Mouse (Mus musculus): Measurements from ENCODE around the gene Slc12a3. TPM values are rescaled to one million over a fixed set of nuclear protein-coding genes. Genes with fewer than 3 reads are reported as not detected.
A peak's percentile ranks its signal among the peaks of the same experiment; 100 is the strongest.

The Slc12a3 gene
- total and polyA plus RNA-seq, 3 experiments, result not detected

DNA sequence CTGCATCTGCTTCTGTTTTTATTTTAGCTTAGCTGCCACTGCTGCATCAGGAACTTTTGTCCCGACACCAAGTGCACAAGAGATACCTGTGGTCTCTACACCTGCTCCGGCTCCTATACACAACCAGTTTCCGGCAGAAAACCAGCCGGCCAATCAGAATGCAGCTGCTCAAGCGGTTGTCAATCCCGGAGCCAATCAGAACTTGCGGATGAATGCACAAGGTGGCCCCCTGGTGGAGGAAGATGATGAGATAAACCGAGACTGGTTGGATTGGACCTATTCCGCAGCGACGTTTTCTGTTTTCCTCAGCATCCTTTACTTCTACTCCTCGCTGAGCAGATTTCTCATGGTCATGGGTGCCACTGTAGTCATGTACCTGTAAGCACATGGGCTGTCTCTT lies 63.1 kb downstream of the Slc12a3 start (continued):
- no peak for TF ChIP-seq NELFE (IDR thresholded peaks at IDR 0.05; ENCODE audit: low read depth, low read length)

DNA sequence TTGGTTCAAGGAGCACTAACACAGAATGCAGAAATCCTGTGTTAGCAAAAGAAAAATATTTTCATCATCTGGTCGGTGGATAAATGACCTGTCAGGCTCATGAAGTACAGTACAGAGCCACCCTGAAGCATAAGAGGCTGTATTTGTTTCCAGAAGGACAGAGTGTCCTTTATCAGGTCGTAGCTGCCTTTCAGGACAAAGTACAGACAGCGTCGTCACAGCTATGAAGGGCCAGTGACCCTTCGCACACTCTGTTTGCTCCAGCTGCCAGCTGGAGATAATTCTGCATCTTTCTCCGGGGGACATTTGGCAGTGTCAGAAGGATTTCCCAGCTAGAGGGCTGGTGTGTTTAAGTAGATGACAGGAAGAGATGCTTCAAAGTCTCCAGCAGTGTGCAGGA lies 63.6 kb downstream of the Slc12a3 start:
- DNase-seq (ENCODE audit: low read depth, low spot score), result no peak
- H3K4me3 ChIP-seq (ENCODE audit: control insufficient read depth in 1 of 2, insufficient read depth in 1 of 2, low read depth in 2 of 2, low read length in 2 of 2), result no peak overlapping the region
- no peaks in the 10 kb centered on the region for H3K27me3 ChIP-seq (ENCODE audit: control insufficient read depth in 1 of 2, insufficient read depth in 2 of 2, low read length in 2 of 2)
- peaks cover 18% of the 10 kb centered on the region for H3K79me2 ChIP-seq (ENCODE audit: control insufficient read depth, insufficient read depth, low read length, poor library complexity)
- H3K4me1 ChIP-seq (ENCODE audit: control insufficient read depth in 1 of 2, insufficient read depth in 2 of 2, low read length in 2 of 2), result peaks cover 4 to 6% of the 10 kb centered on the region in 2 experiments; a peak in 3 of 4 replicates
- peaks cover 21 to 43% of the 10 kb centered on the region in 2 experiments for H3K36me3 ChIP-seq (ENCODE audit: control insufficient read depth in 1 of 2, insufficient read depth in 2 of 2, low read length in 2 of 2)
- H3K9ac ChIP-seq (ENCODE audit: control insufficient read depth, low read depth, low read length, poor library complexity, severe bottlenecking), result no peak overlapping the region
- no peak overlapping the region for H3K27ac ChIP-seq (ENCODE audit: control insufficient read depth, low read depth, low read length)
- TF ChIP-seq MXI1 (IDR thresholded peaks at IDR 0.05; ENCODE audit: low read depth, low read length) (no peak), CHD1 (IDR thresholded peaks at IDR 0.05; ENCODE audit: low read depth, low read length) (no peak), SIN3A (IDR thresholded peaks at IDR 0.05; ENCODE audit: low read length) (0 out of 2 replicates have a peak, but pooled peaks have one; percentile 23)
- H3K9me3 ChIP-seq (replicated peaks; ENCODE audit: insufficient read depth, low read length), result no peaks in the 10 kb centered on the region

DNA sequence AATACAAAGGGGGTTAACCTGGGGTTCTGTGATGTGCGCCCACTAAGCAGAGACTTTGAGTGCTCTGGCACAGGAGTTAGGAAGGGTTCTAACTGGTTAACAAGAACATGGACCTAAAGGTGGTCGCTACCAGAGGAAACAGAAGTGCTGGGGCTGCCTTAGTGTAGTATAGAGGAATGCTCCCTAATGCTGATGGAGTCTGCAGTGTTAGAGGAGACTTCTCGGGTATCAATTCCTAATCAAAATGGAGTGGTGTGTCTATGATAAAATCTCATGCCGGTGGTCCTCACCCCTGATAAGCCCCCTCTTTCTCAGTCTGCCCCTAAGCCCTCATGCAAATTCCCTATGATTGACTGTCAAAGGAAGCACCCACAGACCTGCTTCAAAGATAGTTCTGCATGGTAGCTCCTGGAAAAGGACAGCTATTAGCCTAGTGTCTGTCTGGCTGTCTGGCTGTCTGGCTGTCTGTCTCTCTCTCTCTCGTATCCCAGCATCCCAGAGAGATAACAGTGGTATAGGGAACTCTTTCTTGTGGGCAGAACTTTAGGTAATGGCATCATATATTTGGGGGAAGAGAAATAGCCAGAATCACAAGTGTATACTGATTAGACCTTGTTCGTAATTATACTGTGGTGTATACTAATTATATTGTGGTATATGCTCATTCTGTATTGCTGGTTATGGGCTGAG lies 67.0 kb downstream of the Slc12a3 start:
- Histone ChIP-seq H3K36me3 (ENCODE audit: control insufficient read depth in 1 of 2, insufficient read depth in 2 of 2, low read length in 2 of 2) (peaks cover 0 to 18% of the 10 kb centered on the region in 2 experiments; a peak in 1 of 4 replicates), H3K9ac (ENCODE audit: control insufficient read depth, low read depth, low read length, poor library complexity, severe bottlenecking) (no peak overlapping the region), H3K4me3 (ENCODE audit: control insufficient read depth in 1 of 2, insufficient read depth in 1 of 2, low read depth in 2 of 2, low read length in 2 of 2) (no peak overlapping the region), H3K79me2 (ENCODE audit: control insufficient read depth, insufficient read depth, low read length, poor library complexity) (no peaks in the 10 kb centered on the region), H3K27me3 (ENCODE audit: control insufficient read depth in 1 of 2, insufficient read depth in 2 of 2, low read length in 2 of 2) (no peaks in the 10 kb centered on the region), H3K27ac (ENCODE audit: control insufficient read depth, low read depth, low read length) (no peak overlapping the region), H3K9me3 (replicated peaks; ENCODE audit: insufficient read depth, low read length) (no peaks in the 10 kb centered on the region), H3K4me1 (ENCODE audit: control insufficient read depth in 1 of 2, insufficient read depth in 2 of 2, low read length in 2 of 2) (no peaks in the 10 kb centered on the region)
- DNase-seq (ENCODE audit: low read depth, low spot score), result no peak
- TF ChIP-seq POLR2AphosphoS2 (IDR thresholded peaks at IDR 0.05; ENCODE audit: low read length) (peak; percentile 91), ZC3H11A (IDR thresholded peaks at IDR 0.05; ENCODE audit: low read depth, low read length) (no peak)

DNA sequence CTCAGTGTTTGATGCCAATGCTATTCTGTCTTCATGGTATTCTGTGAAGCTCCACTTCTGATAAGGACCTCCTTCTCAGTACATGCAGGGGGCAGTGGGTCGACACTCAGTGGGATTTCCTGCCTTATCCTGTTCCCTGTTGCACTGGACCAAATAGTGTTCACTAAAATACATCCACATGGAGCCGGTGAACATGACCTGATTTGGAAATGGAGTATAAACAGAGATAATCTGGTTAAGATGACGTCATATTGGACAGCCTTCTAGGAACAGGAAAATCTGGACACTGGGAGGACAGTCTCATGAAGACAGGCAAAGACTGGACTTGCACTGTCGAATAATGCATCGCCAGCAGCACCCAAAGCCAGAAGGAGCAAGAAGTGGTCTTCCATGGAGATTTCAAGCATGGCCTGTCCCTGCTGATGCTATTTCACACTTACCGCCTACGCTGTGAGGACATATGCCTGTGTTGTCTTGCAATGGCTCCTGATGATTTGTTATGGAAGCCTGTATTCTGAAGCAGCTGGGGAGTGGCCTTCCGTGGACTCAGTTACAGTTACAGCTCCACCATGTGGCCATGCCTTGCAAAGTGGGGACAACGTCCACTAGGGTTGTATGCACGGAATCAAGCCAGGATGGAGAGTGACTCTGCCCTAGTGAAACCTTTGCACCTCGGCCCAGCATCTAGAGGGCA lies 68.1 kb downstream of the Slc12a3 start:
- Histone ChIP-seq H3K79me2 (ENCODE audit: control insufficient read depth, insufficient read depth, low read length, poor library complexity) (no peaks in the 10 kb centered on the region), H3K4me1 (ENCODE audit: control insufficient read depth in 1 of 2, insufficient read depth in 2 of 2, low read length in 2 of 2) (no peaks in the 10 kb centered on the region), H3K9me3 (replicated peaks; ENCODE audit: insufficient read depth, low read length) (no peaks in the 10 kb centered on the region), H3K36me3 (ENCODE audit: control insufficient read depth in 1 of 2, insufficient read depth in 2 of 2, low read length in 2 of 2) (peaks cover 0 to 10% of the 10 kb centered on the region in 2 experiments; a peak in 1 of 4 replicates), H3K4me3 (ENCODE audit: control insufficient read depth in 1 of 2, insufficient read depth in 1 of 2, low read depth in 2 of 2, low read length in 2 of 2) (no peak overlapping the region), H3K27ac (ENCODE audit: control insufficient read depth, low read depth, low read length) (no peak overlapping the region), H3K9ac (ENCODE audit: control insufficient read depth, low read depth, low read length, poor library complexity, severe bottlenecking) (no peak overlapping the region), H3K27me3 (ENCODE audit: control insufficient read depth in 1 of 2, insufficient read depth in 2 of 2, low read length in 2 of 2) (no peaks in the 10 kb centered on the region)
- TF ChIP-seq CTCF (IDR thresholded peaks at IDR 0.05 in 2 of 3, conservative IDR thresholded peaks at IDR 0.05 in 1 of 3; ENCODE audit: control insufficient read depth in 1 of 3, insufficient read depth in 1 of 3, low read depth in 2 of 3, low read length in 3 of 3, poor library complexity in 1 of 3, severe bottlenecking in 1 of 3) (peak; percentile 31 to 72 (median 51); a peak in 5 of 6 replicates), RAD21 (IDR thresholded peaks at IDR 0.05; ENCODE audit: low read depth, low read length) (peak; percentile 46), UBTF (IDR thresholded peaks at IDR 0.05; ENCODE audit: borderline replicate concordance, insufficient read depth, low read depth, low read length) (no peak), SMC3 (IDR thresholded peaks at IDR 0.05; ENCODE audit: low read depth, low read length) (peak; percentile 79), ZC3H11A (IDR thresholded peaks at IDR 0.05; ENCODE audit: low read depth, low read length) (0 out of 2 replicates have a peak, but pooled peaks have one; percentile 40)
- peak; percentile 51 for DNase-seq (ENCODE audit: low read depth, low spot score)
